Mouse (Mus musculus) cortical plate, adult 2 months (tissue): ENCODE results near the gene Lyrm7. TPM values are rescaled to one million over a fixed set of nuclear protein-coding genes. Genes with fewer than 3 reads are reported as not detected.

Source experiments
- H3K27ac ChIP-seq: fragments of 200-500 bp; 2 replicates; pipeline ENCODE4 v1.5.1; 2012; ENCODE audit warnings: low read length, control low read depth, inconsistent platforms; ENCODE audit not compliant: insufficient read depth
- H3K4me1 ChIP-seq: fragments of 200-500 bp; 2 replicates; pipeline ENCODE4 v1.6.1; 2011; ENCODE audit warnings: low read length; ENCODE audit not compliant: control insufficient read depth, insufficient read depth
- H3K4me3 ChIP-seq: fragments of 200-500 bp; 2 replicates; pipeline ENCODE4 v1.5.1; 2011; ENCODE audit warnings: mild to moderate bottlenecking, low read length, control low read depth; ENCODE audit not compliant: insufficient read depth
- CTCF ChIP-seq: fragments of 200-500 bp; IDR thresholded peaks from 2 replicates; pipeline ENCODE4 v1.5.1; 2011; ENCODE audit warnings: mild to moderate bottlenecking, control low read depth, low read length; ENCODE audit not compliant: insufficient read depth; ENCODE audit errors: extremely low read depth
- POLR2A ChIP-seq: fragments of 200-500 bp; IDR thresholded peaks from 2 replicates; pipeline ENCODE4 v1.6.1; 2011; ENCODE audit warnings: mild to moderate bottlenecking, low read length, control low read depth; ENCODE audit not compliant: insufficient read depth; ENCODE audit errors: extremely low read depth
- polyA plus RNA-seq: library from polyadenylated mRNA; depleted of rRNA; stranded (reverse); fragments of >200 nt; gene quantifications from 2 replicates; pipeline ENCODE4 v1.2.3, GENCODE M21; 2012

The Lyrm7 gene
- polyA plus RNA-seq, 1 experiment: 25.1 TPM

GRCm38 (mm10) chr11:54833833-54834232, 26.9 kb downstream of the Lyrm7 start:
- TF ChIP-seq POLR2A: no peak
- TF ChIP-seq CTCF: no peak
- no peak overlapping the region for H3K4me3 ChIP-seq
- H3K4me1 ChIP-seq: peaks cover 7% of the 10 kb centered on the region
- no peak overlapping the region for H3K27ac ChIP-seq

GRCm38 (mm10) chr11:54826819-54827218, 33.9 kb downstream of the Lyrm7 start:
- Histone ChIP-seq H3K4me3 (no peak overlapping the region), H3K4me1 (peaks cover 7% of the 10 kb centered on the region), H3K27ac (no peak overlapping the region)
- TF ChIP-seq POLR2A (no peak), CTCF (no peak)

DNA sequence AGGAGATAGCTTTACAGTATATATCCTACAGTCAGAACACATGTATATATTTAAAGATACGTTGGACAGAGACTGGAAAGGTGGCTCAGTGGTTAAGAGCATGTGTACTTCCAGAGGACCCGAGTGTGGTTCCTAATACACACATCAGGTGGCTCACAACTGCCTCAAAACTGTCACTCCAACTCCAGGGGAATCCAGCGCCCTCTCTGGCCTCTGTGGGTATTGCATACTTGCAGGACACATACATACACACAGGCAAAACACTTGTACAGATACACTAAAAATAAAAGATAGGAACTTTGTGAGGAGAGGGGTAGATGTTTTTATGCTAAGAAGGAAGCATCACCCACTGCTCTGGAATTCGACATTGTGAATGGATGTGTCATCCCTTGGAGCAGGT, 34.9 kb downstream of the Lyrm7 start:
- no peak overlapping the region for H3K27ac ChIP-seq
- H3K4me1 ChIP-seq: peaks cover 7% of the 10 kb centered on the region
- no peak for TF ChIP-seq POLR2A
- no peak for TF ChIP-seq CTCF
- no peak overlapping the region for H3K4me3 ChIP-seq

- Histone ChIP-seq H3K27ac (peak overlapping the region; percentile 90), H3K4me3 (no peak overlapping the region), H3K4me1 (peaks cover 7% of the 10 kb centered on the region)
- TF ChIP-seq POLR2A (no peak), CTCF (no peak)
These were observed 37.2 kb downstream of the Lyrm7 start for GRCm38 (mm10) chr11:54823467-54823866.

DNA sequence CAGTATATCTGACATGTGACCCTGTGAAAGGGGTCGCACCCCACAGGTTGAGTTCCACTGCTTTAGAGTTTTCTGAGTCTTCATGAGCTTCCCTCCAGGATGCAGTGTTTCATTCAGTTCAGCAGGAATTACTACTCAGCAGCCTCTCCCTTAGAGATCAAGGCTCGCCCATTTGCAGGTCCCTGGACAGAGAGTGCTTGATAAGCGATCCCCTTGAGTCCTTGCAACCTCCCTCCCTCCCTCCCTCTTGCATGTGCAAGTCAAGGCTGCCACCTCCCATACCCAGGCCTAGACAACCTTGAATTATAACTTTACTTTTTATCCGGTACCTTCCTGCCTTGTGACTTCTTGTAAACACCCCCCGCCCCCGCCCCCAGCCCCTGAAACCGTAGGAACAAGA, 41.2 kb downstream of the Lyrm7 start:
- TF ChIP-seq CTCF: no peak
- TF ChIP-seq POLR2A: no peak
- Histone ChIP-seq H3K4me1 (peaks cover 7% of the 10 kb centered on the region), H3K4me3 (no peak overlapping the region), H3K27ac (no peak overlapping the region)

DNA sequence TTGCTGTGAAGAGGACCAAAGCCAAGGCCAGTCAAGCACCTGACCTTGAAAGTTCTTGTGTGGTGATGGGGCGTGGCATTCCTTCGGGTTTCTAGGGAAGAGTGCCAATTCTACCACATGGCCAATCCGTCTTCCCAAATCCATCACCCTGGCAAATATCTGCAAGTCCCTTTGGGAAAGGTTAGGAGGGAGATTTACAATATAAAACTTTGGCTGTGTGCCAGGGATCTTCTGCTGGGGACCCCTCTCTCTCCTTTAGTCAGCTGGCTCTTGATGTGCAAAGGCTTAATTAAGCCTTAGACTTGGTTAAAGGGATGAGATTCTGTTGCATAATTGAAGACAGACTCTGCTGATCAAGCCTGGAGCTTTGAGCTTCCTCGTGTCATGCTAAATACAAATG, 43.3 kb downstream of the Lyrm7 start:
- Histone ChIP-seq H3K4me3 (no peak overlapping the region), H3K4me1 (peaks cover 4% of the 10 kb centered on the region; the same call in 1 of the 2 replicates), H3K27ac (no peak overlapping the region)
- TF ChIP-seq CTCF (no peak), POLR2A (no peak)

GRCm38 (mm10) chr11:54815659-54816058, 45.1 kb downstream of the Lyrm7 start:
- no peak for TF ChIP-seq POLR2A
- TF ChIP-seq CTCF: no peak
- H3K4me3 ChIP-seq: no peak overlapping the region
- peaks cover 4% of the 10 kb centered on the region; the same call in 1 of the 2 replicates for H3K4me1 ChIP-seq
- H3K27ac ChIP-seq: no peak overlapping the region

DNA sequence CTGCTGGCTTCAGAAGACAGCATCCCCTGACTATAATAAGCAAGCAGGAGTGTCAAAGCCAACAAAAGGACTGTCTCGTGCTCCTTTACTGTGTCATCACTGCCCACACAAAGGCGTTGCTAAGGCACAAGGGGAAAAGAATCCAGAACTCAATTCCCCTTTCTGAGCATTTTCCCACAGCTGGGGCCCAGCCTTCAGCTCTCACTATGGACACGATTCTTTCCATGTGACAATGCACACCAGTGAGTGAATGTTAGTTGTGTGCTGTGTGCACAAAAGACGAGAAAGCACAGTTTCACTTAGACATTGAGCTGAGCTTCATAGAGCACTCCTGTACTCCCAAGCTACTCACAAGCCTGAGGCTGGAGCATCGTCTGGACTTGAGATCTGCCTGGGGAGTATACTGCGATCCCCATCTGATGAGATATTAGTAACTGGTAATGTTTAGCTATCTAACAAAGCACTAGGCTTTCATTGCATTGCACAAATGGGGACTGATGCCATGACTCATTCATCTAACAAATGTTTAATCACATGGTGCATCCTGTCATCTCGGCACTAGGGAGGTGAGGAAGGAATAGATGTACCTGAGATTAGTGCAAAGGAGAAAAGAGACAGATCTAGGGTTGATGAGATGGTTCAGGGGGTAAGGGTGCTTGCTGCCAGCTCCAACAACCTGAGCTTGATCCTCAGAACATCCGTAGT, 47.8 kb downstream of the Lyrm7 start:
- no peak overlapping the region for H3K4me3 ChIP-seq
- peaks cover 4% of the 10 kb centered on the region; the same call in 1 of the 2 replicates for H3K4me1 ChIP-seq
- no peak overlapping the region for H3K27ac ChIP-seq
- no peak for TF ChIP-seq CTCF
- no peak for TF ChIP-seq POLR2A

DNA sequence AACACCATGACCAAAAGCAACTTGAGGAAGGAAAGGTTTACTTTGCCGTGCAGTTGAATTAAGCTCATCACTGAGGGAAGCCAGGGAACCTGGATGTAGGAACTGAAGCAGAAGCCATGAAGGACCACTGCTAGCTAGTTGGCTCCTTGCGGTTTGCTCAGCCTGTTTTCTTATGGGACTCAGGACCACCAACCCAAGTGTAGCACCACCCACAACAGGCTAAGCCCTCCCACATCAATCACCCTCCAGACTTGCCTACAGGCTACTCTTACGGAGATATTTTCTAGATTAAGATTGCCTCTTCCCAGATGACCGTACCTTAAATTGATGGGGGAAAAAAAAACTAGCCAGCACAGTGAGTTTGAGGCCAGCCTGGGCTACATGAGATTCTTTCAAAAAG, 48.4 kb downstream of the Lyrm7 start:
- Histone ChIP-seq H3K4me1 (peaks cover 4% of the 10 kb centered on the region; the same call in 1 of the 2 replicates), H3K4me3 (no peak overlapping the region), H3K27ac (no peak overlapping the region)
- TF ChIP-seq CTCF (no peak), POLR2A (no peak)

DNA sequence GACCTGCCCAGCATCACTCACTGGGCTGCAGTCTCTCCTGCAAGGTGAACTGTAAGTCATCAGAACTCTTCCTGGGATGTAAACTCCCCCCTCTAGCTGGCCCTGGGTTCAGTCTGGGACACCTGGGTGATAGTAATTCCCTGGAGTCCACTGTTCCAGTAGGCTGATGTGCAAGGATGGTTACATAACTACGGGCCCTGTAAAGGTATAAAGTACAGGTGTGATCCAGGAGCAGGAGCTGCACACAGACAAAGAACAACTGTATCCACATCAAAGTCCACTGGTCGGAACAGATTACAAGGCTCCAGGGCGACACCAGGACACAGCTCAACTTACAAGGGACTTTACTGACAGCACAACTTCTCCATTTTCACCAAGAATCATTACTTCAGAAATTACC, 49.7 kb downstream of the Lyrm7 start:
- no peak overlapping the region for H3K27ac ChIP-seq
- peaks cover 4% of the 10 kb centered on the region; the same call in 1 of the 2 replicates for H3K4me1 ChIP-seq
- TF ChIP-seq CTCF (no peak), POLR2A (no peak)
- H3K4me3 ChIP-seq: no peak overlapping the region
